In genomic region chr1:88277098-88277817, GRCm38 (mm10) we compare ENCODE assay signal across 8 mouse cellular contexts. TPM values are rescaled to one million over a fixed set of nuclear protein-coding genes. Genes with fewer than 3 reads are reported as not detected.
DNase-seq lines count a peak whose midpoint lies in the region; ATAC-seq and TF ChIP-seq lines count a peak whose summit lies in the region.

Gene Hjurp, minus strand, starts transcription at chr1:88277633.
Gene Trpm8, plus strand, starts transcription at chr1:88277661.

- H3K27me3 ChIP-seq in Patski: no peaks in the 10 kb centered on the region
- H3K27me3 ChIP-seq in hindbrain, embryonic 13.5 days: no peaks in the 10 kb centered on the region

- 1% methylated on average over 50 of the region's 50 CpGs for WGBS in hindbrain, embryonic 13.5 days

- peaks cover 26% of the 10 kb centered on the region for H3K36me3 ChIP-seq in hindbrain, embryonic 13.5 days

- POLR2A ChIA-PET in Patski (lab: Charles Lee): interaction anchor here (0.6 to 1.4 kb wide), 4 partner anchors 11 to 41 kb away, joined by 3 to 4 read pairs (median 4); no protein-coding TSS in a partner anchor

- peak; percentile 95 for ATAC-seq in Patski
- ATAC-seq in hindbrain, embryonic 13.5 days (ENCODE audit: low FRiP score): peak; percentile 97

- no peak for TF ChIP-seq CTCF in Patski (IDR thresholded peaks at IDR 0.05)

- H3K9me3 ChIP-seq in hindbrain, embryonic 13.5 days: peaks cover 6% of the 10 kb centered on the region; the same call in 1 of the 2 replicates

- H3K4me2 ChIP-seq in hindbrain, embryonic 13.5 days: peak within 1 kb of the TSS; percentile 54

- DNase-seq in Patski (ENCODE audit: low read depth, low spot score): peak; percentile 97
- DNase-seq in cerebellum, postnatal 14 days: peak; percentile 100
- DNase-seq in frontal cortex, postnatal 14 days (ENCODE audit: low spot score in 2 of 2): peak; percentile 100
- peak; percentile 100 for DNase-seq in layer of hippocampus, postnatal 25 days (ENCODE audit: extremely low spot score in 1 of 2, low spot score in 1 of 2)
- DNase-seq in lung, postnatal 25 days (ENCODE audit: low spot score): peak; percentile 100
- DNase-seq in retina, embryonic 14.5 days (ENCODE audit: low spot score): peak; percentile 100
- peak; percentile 100 for DNase-seq in thymus, postnatal 4 days

- in situ Hi-C loops in Patski (cut with MboI; ENCODE audit: low pct_unique_long_range_greater_than_20kb): loop anchor here (5.0 to 25.0 kb wide), 2 partner anchors 125 to 440 kb away; no protein-coding TSS in a partner anchor

- peaks cover 30% of the 10 kb centered on the region for H3K4me1 ChIP-seq in hindbrain, embryonic 13.5 days (replicated peaks)

- peak within 1 kb of the TSS; percentile 76 for H3K9ac ChIP-seq in hindbrain, embryonic 13.5 days

- CTCF ChIA-PET in Patski (lab: Charles Lee): interaction anchor here (1.1 to 9.1 kb wide), 11 partner anchors 10 to 127 kb away, joined by 4 to 93 read pairs (median 6); partner anchors contain the start of gene Ugt1a1

- peak within 1 kb of the TSS; percentile 47 for H3K4me3 ChIP-seq in hindbrain, embryonic 13.5 days

- H3K27ac ChIP-seq in hindbrain, embryonic 13.5 days: peak within 1 kb of the TSS; percentile 69

RNA-seq across cellular contexts. Expression of gene Hjurp, which starts in this region (rescaled TPM):
- polyA plus RNA-seq in Patski (2021): 56.0 TPM
- polyA plus RNA-seq in hindbrain, embryonic 13.5 days (2015; fragmentation: Nextera tagmentation; extraction: Ambion mirVana): 82.0 and 82.8 TPM in 2 replicates
- total RNA-seq in layer of hippocampus, postnatal 25 days (2021): 10 to 100 TPM; 26.9 to 33.9 TPM

RNA-seq across cellular contexts. Expression of gene Trpm8, which starts in this region (rescaled TPM):
- 0.01 TPM for polyA plus RNA-seq in Patski (2021)
- polyA plus RNA-seq in hindbrain, embryonic 13.5 days (2015; fragmentation: Nextera tagmentation; extraction: Ambion mirVana): 0.04 TPM in 1 of 2 replicates, not detected in the other
- under 1 TPM; 0.12 TPM for total RNA-seq in layer of hippocampus, postnatal 25 days (2021)

Comparison
In these comparisons a context has a peak if more than half of its experiments do, and no peak if none do; other contexts are left out.
1. Peak in every context shown above with its lines: DNase-seq, ATAC-seq, H3K4me3 ChIP-seq and H3K27ac ChIP-seq.